8 mouse cellular contexts compared by ENCODE assay signal in the genomic region with DNA sequence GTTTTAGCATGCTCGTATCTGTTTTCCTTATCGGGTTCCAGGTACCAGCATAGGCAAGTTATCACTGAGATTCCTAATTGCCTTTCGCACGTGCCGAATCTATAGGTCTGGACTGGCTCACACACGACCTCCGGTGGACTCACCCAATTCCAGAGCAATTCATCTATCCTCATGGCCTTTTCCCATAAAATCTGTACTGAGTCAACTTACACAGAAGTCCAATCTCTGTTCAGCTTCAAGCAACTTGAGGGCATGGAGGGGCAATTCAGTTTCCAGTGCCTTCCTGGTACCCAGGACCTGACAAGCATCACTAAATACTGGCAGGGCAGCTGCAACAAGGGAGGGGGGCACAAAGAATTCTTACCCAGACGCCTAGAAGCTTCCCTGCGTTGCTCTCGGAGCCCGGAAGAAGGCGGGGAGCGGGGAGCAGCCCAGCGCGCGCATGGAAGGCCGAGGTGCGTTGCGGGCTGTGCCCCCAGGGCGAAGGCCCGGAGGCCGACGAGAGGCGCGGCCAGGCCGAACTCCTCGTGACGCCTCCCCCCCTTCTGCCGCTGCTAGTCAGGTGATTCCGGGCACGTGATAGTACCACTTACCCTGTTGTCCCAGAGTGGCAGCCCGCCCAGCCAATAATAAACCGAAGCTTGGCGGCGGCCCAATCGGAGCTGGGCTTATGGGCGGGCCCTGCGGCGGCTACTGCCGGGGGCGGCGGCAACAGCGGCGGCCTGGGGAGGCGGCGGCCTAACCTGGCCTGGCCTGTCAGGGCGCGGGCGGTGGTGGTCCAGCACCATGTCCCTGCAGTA. TPM values are rescaled to one million over a fixed set of nuclear protein-coding genes. Genes with fewer than 3 reads are reported as not detected.
DNase-seq lines count a peak whose midpoint lies in the region; ATAC-seq lines count a peak whose summit lies in the region.

A gene (plus strand): TSS at position 699 of the 800 bp plus-strand sequence.

- H3K36me3 ChIP-seq in hindbrain, embryonic 13.5 days = peaks cover 34% of the 10 kb centered on the region

- no peaks in the 10 kb centered on the region for H3K9me3 ChIP-seq in hindbrain, embryonic 13.5 days

- H3K4me3 ChIP-seq in hindbrain, embryonic 13.5 days = peak within 1 kb of the TSS; percentile 100

- peak within 1 kb of the TSS; percentile 91 for H3K27ac ChIP-seq in hindbrain, embryonic 13.5 days

- peak; percentile 99 for ATAC-seq in hindbrain, embryonic 13.5 days (ENCODE audit: low FRiP score)

- H3K4me2 ChIP-seq in hindbrain, embryonic 13.5 days = peak within 1 kb of the TSS; percentile 87

- no peaks in the 10 kb centered on the region for H3K27me3 ChIP-seq in hindbrain, embryonic 13.5 days

- WGBS in hindbrain, embryonic 13.5 days = 2% methylated on average over 48 of the region's 49 CpGs

- DNase-seq in NIH3T3 (ENCODE audit: low read depth) = peak; percentile 100
- peak; percentile 100 for DNase-seq in cerebellum, postnatal 10 days
- peak; percentile 99 to 100 for DNase-seq in frontal cortex, postnatal 14 days (ENCODE audit: low spot score in 2 of 2)
- DNase-seq in layer of hippocampus, postnatal 25 days (ENCODE audit: extremely low spot score in 1 of 2, low spot score in 1 of 2) = peak; percentile 100
- peak; percentile 100 for DNase-seq in lung, postnatal 25 days (ENCODE audit: low spot score)
- DNase-seq in retina, embryonic 14.5 days (ENCODE audit: low spot score) = peak; percentile 99
- peak; percentile 100 for DNase-seq in thymus, postnatal 4 days

- H3K4me1 ChIP-seq in hindbrain, embryonic 13.5 days (replicated peaks) = peaks cover 29% of the 10 kb centered on the region

- H3K9ac ChIP-seq in hindbrain, embryonic 13.5 days = peak within 1 kb of the TSS; percentile 99

RNA-seq across cellular contexts. Expression of the gene that starts here (rescaled TPM):
- polyA plus RNA-seq in hindbrain, embryonic 13.5 days (2015; fragmentation: Nextera tagmentation; extraction: Ambion mirVana) = 46.3 and 47.0 TPM in 2 replicates
- total RNA-seq in layer of hippocampus, postnatal 25 days (2021) = 10 to 100 TPM; 47.9 to 59.4 TPM

Comparison
In these comparisons a context has a peak if more than half of its experiments do, and no peak if none do; other contexts are left out.
1. Peak in every context shown above with its lines: DNase-seq, ATAC-seq, H3K4me3 ChIP-seq and H3K27ac ChIP-seq.